Mouse (Mus musculus): ENCODE results near the gene Galnt6.
A peak's percentile ranks its signal among the peaks of the same experiment; 100 is the strongest.

Gene Galnt6

GRCm38 (mm10) chr15:100680381-100680780, 48.8 kb downstream of the Galnt6 start:
- DNase-seq: no peak

GRCm38 (mm10) chr15:100679005-100679404, 50.2 kb downstream of the Galnt6 start:
- DNase-seq: no peak

GRCm38 (mm10) chr15:100678581-100678980, 50.6 kb downstream of the Galnt6 start:
- DNase-seq: no peak

- no peak for DNase-seq
Measured at GRCm38 (mm10) chr15:100677675-100678074, 51.5 kb downstream of the Galnt6 start.

GRCm38 (mm10) chr15:100676521-100676920, 52.7 kb downstream of the Galnt6 start:
- no peak for DNase-seq

- no peak for DNase-seq
Measured at GRCm38 (mm10) chr15:100675486-100675885, 53.7 kb downstream of the Galnt6 start.

- DNase-seq: no peak
Measured at GRCm38 (mm10) chr15:100674566-100674965, 54.6 kb downstream of the Galnt6 start.

GRCm38 (mm10) chr15:100673585-100674391, 55.4 kb downstream of the Galnt6 start:
- no peak for DNase-seq

- DNase-seq: no peak
Measured at GRCm38 (mm10) chr15:100670833-100671232, 58.3 kb downstream of the Galnt6 start.

GRCm38 (mm10) chr15:100670004-100670403, 59.2 kb downstream of the Galnt6 start:
- DNase-seq: no peak

GRCm38 (mm10) chr15:100669337-100669736, 59.8 kb downstream of the Galnt6 start, which contains the start of gene Bin2:
TSS of gene Bin2 (minus strand) at chr15:100669553.
- DNase-seq: peak; percentile 93

GRCm38 (mm10) chr15:100667871-100668545, 61.2 kb downstream of the Galnt6 start:
- peak; percentile 67 for DNase-seq

GRCm38 (mm10) chr15:100667420-100667819, 61.8 kb downstream of the Galnt6 start:
- no peak for DNase-seq

GRCm38 (mm10) chr15:100666851-100667250, 62.3 kb downstream of the Galnt6 start:
- peak; percentile 51 for DNase-seq

- peak; percentile 60 for DNase-seq
Measured at GRCm38 (mm10) chr15:100666219-100666696, 62.9 kb downstream of the Galnt6 start.

- DNase-seq: no peak
Measured at GRCm38 (mm10) chr15:100665411-100666218, 63.6 kb downstream of the Galnt6 start.

- peak; percentile 76 for DNase-seq
Measured at GRCm38 (mm10) chr15:100664813-100665274, 64.3 kb downstream of the Galnt6 start.

GRCm38 (mm10) chr15:100660805-100661204, 68.4 kb downstream of the Galnt6 start:
- DNase-seq: no peak

GRCm38 (mm10) chr15:100660306-100660705, 68.9 kb downstream of the Galnt6 start:
- DNase-seq: no peak

- no peak for DNase-seq
Measured at GRCm38 (mm10) chr15:100655201-100655600, 74.0 kb downstream of the Galnt6 start.

GRCm38 (mm10) chr15:100654271-100654670, 74.9 kb downstream of the Galnt6 start:
- no peak for DNase-seq

GRCm38 (mm10) chr15:100651610-100652009, 77.6 kb downstream of the Galnt6 start:
- no peak for DNase-seq

GRCm38 (mm10) chr15:100650111-100650510, 79.1 kb downstream of the Galnt6 start:
- no peak for DNase-seq
